Mouse (Mus musculus) heart, adult 9 months (tissue): ENCODE data around the gene Dpep2nb.

Source experiments
- DNase-seq, 2 experiments: peaks; one replicate each; pipeline ENCODE4 v3.0.0; 2022; ENCODE audit warnings: low spot score in 2 of 2

The Dpep2nb gene

DNA sequence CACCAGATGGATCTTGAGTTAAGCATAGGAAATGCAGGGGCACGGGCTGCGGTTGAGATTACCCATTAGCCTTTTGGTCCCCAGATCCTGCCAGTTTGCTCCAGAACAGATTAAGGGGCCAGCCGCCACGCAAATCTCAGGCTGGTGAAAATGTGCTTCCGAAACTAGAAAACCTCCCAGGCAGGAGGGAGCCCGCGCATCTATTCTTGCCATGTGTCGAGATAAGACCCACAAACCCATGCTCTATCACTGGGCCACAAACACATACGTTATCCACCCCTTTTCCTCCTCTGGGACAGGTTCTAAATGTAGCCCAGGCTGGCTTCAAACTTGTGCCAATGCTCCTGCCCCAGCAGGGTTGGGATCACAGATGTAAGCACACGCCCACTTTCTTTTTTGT, 44.2 kb downstream of the Dpep2nb start:
- no peak for DNase-seq

GRCm38 (mm10) chr8:105961101-105961500, 44.7 kb downstream of the Dpep2nb start:
- DNase-seq: no peak

GRCm38 (mm10) chr8:105959350-105959749, 46.4 kb downstream of the Dpep2nb start:
- peak in 1 of 2 experiments; percentile 43 for DNase-seq

DNA sequence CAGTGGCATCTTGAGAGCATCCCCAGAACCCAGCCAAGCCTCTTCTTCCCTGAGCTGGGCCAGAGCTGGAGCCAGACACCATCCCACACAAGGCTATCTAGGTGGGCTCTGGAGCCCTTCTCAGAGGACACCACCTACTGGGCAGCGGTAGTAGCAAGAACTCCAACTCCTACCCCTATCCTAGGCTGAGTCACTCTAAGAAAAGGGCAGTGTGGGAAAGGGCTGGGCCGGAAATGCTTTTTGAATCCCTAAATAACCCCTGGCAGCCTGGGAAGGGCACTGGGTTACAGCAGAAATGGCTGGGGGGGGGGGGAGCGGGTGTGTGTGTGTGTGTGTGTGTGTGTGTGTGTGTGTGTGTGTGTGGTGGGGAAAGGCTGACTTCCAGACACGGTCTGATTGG, 48.0 kb downstream of the Dpep2nb start:
- DNase-seq: peak; percentile 76 to 77

- peak; percentile 49 to 62 for DNase-seq
Observed at GRCm38 (mm10) chr8:105956556-105956955, 49.2 kb downstream of the Dpep2nb start.

DNA sequence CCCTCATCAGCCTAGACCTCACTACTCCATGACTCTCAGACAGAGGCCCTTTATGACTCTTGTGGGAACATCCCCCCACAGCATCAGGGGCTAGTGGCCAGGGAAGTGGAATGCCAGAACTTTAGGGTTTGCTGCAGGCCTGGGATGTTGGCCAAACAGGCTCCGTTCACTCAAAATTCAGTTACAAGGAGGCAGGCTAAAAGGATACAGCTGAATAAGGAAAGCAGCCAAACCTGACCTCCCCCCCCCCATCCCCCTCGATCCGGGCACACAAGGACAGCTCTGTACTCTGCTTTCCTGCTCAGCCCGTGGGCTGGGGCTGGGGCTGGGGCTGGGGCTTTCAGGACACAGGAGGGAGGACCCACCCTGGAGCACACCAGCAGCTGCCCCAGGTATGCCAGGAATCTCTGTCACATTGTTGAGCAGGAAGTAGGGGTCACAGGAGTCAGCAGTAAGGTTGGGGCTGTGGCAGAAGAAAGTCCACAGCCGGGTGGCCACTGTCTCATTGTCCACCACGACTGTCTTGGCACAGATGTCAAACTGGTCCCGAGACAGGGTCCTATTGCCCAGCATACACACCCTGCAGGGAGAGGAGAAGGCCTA, 54.6 kb downstream of the Dpep2nb start:
- peak; percentile 53 to 56 for DNase-seq

DNA sequence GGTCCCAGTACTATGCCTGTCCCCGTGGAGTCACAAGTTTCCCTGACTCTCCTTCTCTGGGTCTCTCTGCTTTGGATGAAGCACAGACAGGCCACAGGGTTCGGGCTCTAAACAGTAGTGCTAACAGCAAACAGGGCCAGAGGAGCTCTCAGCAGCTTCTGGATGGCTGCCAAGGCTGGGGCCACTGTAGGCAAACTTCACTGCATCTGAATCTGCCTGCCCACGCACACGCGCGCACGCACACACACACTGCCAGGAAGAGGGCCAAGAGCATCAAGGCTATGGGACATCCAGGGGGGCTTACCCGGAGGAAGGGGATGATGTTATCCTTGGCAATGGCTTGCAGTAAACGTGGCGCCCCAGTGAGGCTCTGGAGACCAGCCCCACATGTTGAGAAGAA, 56.4 kb downstream of the Dpep2nb start:
- DNase-seq: peak in 1 of 2 experiments; percentile 34
